Mouse (Mus musculus) spleen, adult 2 months (tissue): ENCODE measurements around the gene AC161166.1.

Experiments
- CTCF ChIP-seq: fragments of 200-500 bp; IDR thresholded peaks from 2 replicates; pipeline ENCODE4 v1.5.1; 2011; ENCODE audit warnings: mild to moderate bottlenecking, inconsistent platforms; ENCODE audit not compliant: insufficient read depth, insufficient read length, insufficient replicate concordance; ENCODE audit errors: extremely low read depth
- POLR2A ChIP-seq: fragments of 200-500 bp; IDR thresholded peaks from 2 replicates; pipeline ENCODE4 v1.6.1; 2011; ENCODE audit warnings: low read depth, low read length, inconsistent platforms

DNA sequence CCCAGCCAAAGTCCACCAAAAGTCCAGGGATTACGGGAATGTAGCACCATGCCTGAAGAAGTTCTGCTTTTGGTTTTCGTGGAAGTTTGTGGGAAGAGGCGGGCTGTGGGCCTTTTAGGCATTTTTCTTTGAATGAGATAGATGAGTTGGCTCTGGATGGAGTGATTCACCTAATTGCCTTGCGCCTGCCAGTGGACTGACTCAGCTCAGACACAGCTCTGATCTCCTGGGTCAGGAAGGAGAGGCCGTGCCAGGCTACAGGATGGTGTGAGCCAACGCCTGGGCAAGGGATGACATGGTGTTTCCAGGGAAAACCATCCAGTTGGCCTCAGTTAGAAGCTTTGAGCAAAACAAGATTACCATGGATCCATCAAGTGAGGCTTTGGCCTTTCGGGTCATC lies 41.9 kb downstream of the AC161166.1 start:
- no peak for TF ChIP-seq POLR2A
- no peak for TF ChIP-seq CTCF
